Mouse (Mus musculus): ENCODE data around the gene Ntn4. TPM values are rescaled to one million over a fixed set of nuclear protein-coding genes. Genes with fewer than 3 reads are reported as not detected.
A peak's percentile ranks its signal among the peaks of the same experiment; 100 is the strongest.

Ntn4 gene
- total RNA-seq, 2 experiments from 2014 or later = 14.9 to 24.8 TPM

- no peak for ATAC-seq (replicated peaks; ENCODE audit: low FRiP score, low TSS enrichment, poor library complexity, severe bottlenecking)
These were observed 40.3 kb downstream of the Ntn4 start for GRCm38 (mm10) chr10:93680680-93681377.

- peak; percentile 69 for ATAC-seq (replicated peaks; ENCODE audit: low FRiP score, low TSS enrichment, poor library complexity, severe bottlenecking)
These were observed 41.8 kb downstream of the Ntn4 start for GRCm38 (mm10) chr10:93682185-93682747.

- no peak for ATAC-seq (replicated peaks; ENCODE audit: low FRiP score, low TSS enrichment, poor library complexity, severe bottlenecking)
These were observed 42.7 kb downstream of the Ntn4 start for GRCm38 (mm10) chr10:93683185-93683584.

- no peak for ATAC-seq (replicated peaks; ENCODE audit: low FRiP score, low TSS enrichment, poor library complexity, severe bottlenecking)
These were observed 43.4 kb downstream of the Ntn4 start for GRCm38 (mm10) chr10:93683896-93684295.

GRCm38 (mm10) chr10:93685416-93685815 is 44.9 kb downstream of the Ntn4 start:
- ATAC-seq (replicated peaks; ENCODE audit: low FRiP score, low TSS enrichment, poor library complexity, severe bottlenecking) = peak; percentile 62

DNA sequence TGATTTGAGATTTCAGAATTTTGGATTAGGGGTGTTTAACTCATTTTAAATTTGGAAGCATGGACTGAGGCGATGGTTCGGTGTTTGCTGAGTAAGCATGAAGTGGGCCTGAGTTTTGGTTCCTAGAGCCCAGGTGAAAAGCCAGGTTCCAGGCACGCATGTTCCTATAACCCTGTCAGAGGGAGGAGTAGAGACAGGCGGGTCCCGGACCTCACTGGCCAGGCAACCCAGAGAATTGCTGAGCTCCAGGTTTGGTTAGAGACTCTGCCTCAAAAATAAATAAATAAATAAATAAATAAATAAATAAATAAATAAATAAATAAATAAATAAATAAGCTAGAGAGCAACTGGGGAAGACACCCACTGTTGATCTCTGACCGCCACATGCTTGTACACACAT is 46.1 kb downstream of the Ntn4 start:
- ATAC-seq (replicated peaks; ENCODE audit: low FRiP score, low TSS enrichment, poor library complexity, severe bottlenecking) = no peak

DNA sequence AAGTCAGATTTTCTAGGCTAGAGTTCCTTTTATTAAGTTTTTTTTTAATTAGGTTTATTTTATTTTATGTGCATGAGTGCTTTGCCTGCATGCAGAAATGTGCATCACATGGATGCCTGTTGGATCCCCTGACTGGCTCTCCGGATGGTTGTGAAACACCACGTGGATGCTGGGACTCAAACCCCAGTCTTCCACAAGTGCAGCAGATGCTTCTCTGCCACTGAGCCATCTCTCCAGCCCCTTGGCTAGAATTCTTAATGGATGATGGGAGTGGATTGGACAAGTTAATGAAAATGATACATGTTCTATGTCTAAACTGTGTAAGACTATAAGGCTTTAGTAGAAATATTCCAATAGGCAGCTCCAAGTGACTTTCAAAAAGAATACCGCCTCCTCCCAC is 47.3 kb downstream of the Ntn4 start:
- ATAC-seq (replicated peaks; ENCODE audit: low FRiP score, low TSS enrichment, poor library complexity, severe bottlenecking) = no peak

DNA sequence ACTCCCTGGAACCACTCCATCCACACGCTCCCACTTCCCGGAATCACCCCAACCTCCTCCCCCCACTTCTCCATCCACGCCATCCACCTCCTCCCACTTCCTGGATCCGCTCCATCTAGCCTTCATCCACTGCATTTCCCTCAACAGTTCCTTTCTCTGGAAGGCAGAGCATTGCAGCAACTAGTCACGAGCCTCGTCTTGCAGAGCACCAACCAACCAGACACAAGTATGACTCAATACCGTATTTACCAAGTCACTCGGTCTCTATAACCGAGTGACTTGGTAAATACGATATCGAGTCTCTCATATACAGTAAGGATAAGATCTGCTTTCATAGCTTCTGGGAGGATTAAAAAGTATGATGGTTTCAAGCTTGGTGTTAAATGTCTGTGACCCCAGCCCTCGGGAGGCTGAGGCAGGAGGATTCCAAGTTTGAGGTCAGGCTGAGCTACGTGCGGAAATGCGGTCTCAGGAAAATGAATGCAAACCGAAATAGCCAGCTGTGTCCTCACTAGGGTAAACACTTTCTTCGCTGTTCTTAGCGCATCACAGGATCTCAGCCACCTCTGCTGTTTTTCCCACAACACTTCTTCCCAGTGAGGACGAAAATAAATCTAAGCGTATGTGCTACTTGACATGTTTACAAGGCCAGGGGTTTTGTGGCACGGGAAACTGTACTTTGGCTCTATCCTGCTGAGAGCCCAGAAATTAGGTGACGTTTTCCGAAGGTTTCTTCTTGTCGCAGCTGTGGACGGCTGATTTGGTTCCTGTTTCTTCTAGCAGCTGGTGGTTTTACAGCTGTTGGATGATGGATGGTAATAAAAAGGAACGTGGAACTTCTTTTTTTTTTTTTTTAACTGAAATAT is 48.1 kb downstream of the Ntn4 start:
- peak; percentile 49 for ATAC-seq (replicated peaks; ENCODE audit: low FRiP score, low TSS enrichment, poor library complexity, severe bottlenecking)

- no peak for ATAC-seq (replicated peaks; ENCODE audit: low FRiP score, low TSS enrichment, poor library complexity, severe bottlenecking)
These were observed 50.9 kb downstream of the Ntn4 start for GRCm38 (mm10) chr10:93691344-93691743.

- ATAC-seq (replicated peaks; ENCODE audit: low FRiP score, low TSS enrichment, poor library complexity, severe bottlenecking) = no peak
These were observed 54.7 kb downstream of the Ntn4 start for GRCm38 (mm10) chr10:93695043-93695791.

- no peak for ATAC-seq (replicated peaks; ENCODE audit: low FRiP score, low TSS enrichment, poor library complexity, severe bottlenecking)
These were observed 55.5 kb downstream of the Ntn4 start for GRCm38 (mm10) chr10:93696001-93696400.

GRCm38 (mm10) chr10:93697866-93698483 is 57.5 kb downstream of the Ntn4 start:
- ATAC-seq (replicated peaks; ENCODE audit: low FRiP score, low TSS enrichment, poor library complexity, severe bottlenecking) = no peak

- peak; percentile 69 for ATAC-seq (replicated peaks; ENCODE audit: low FRiP score, low TSS enrichment, poor library complexity, severe bottlenecking)
These were observed 59.4 kb downstream of the Ntn4 start for GRCm38 (mm10) chr10:93699689-93700478.

- ATAC-seq (replicated peaks; ENCODE audit: low FRiP score, low TSS enrichment, poor library complexity, severe bottlenecking) = peak; percentile 48
These were observed 60.3 kb downstream of the Ntn4 start for GRCm38 (mm10) chr10:93700589-93701363.

DNA sequence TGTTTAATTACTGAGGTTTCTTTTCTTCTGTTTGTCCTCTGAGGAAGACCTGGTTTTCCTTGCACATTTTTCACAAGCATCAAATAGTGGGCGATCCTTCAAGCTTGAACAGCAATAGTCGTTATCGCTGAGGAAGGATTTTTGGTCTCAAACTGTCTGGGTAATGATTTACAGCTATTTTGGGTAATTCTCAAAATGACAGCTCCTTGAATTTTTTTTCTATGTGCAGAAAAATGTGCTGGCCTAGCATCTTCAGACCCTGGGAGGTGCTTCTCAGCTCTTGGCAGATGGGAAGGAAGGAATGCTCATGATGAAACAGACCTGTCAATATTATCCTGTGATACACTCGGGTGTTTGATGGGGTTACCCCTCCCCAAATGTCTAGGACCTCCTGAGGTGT is 63.5 kb downstream of the Ntn4 start:
- no peak for ATAC-seq (replicated peaks; ENCODE audit: low FRiP score, low TSS enrichment, poor library complexity, severe bottlenecking)

- 0 out of 2 replicates have a peak, but pooled peaks have one; percentile 5 for ATAC-seq (replicated peaks; ENCODE audit: low FRiP score, low TSS enrichment, poor library complexity, severe bottlenecking)
These were observed 66.9 kb downstream of the Ntn4 start for GRCm38 (mm10) chr10:93707149-93708075.

DNA sequence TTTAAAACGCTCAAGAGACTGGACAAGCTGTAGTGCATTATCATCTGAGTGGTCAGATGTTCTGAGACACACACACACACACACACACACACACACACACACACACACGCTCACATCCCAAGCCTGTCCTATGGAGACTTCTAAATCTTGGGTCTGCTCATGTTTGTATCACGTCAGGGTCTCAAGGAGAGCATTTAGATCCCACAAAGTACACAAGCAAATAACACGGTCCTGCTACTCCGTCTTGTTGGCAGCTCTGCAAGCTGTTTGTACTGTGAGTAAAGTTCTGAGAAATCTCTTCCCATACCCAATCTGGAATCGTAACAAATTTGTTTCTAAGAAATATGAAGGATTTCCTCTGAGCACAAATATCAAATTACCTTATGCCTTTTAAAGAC is 67.6 kb downstream of the Ntn4 start:
- ATAC-seq (replicated peaks; ENCODE audit: low FRiP score, low TSS enrichment, poor library complexity, severe bottlenecking) = no peak

Measured in megakaryocyte-erythroid progenitor cell, adult 5-6 weeks (primary cell).